27 mouse cellular contexts compared by ENCODE assay signal in the genomic region with DNA sequence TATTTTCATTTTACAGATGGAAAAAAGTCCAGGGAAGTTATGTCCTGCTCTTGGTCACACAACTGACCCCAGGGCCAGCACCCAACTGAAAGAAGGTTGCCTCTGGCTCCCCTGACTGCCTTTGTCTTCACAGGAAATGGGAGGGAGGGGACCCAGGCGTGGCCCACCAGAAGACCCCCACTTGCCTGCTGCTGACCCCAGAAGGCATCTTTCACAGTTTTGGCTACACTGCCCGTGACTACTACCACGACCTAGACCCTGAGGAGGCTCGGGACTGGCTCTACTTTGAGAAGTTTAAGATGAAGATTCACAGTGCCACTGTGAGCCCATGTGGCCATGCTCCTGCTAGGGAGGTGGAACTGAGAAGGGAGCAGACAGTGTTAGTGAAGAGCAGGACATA. TPM values are rescaled to one million over a fixed set of nuclear protein-coding genes. Genes with fewer than 3 reads are reported as not detected.
DNase-seq lines count a peak whose midpoint lies in the region; ATAC-seq lines count a peak whose summit lies in the region.
"Had no signal": no experiment of that assay in that cellular context is flagged by ENCODE, and none has a peak within 500 bp of the region (broad histone marks: within the 10 kb centered on the region; RNA-seq: fewer than 3 reads in every experiment).

No protein-coding gene starts in this region.

- H3K4me3 ChIP-seq in hindbrain, embryonic 10.5 days, result no peak overlapping the region
- no peak overlapping the region for H3K4me3 ChIP-seq in hindbrain, embryonic 16.5 days (ENCODE audit: low read length)
- H3K4me3 ChIP-seq in brown adipose tissue, adult 24 weeks (ENCODE audit: insufficient read depth, low read depth, low read length), result no peak overlapping the region
- H3K4me3 ChIP-seq: embryonic facial prominence, embryonic 10.5 days; heart, embryonic 13.5 days; hindbrain, embryonic 12.5 days; neural tube, embryonic 15.5 days had no signal

- no peaks in the 10 kb centered on the region for H3K9me3 ChIP-seq in hindbrain, embryonic 10.5 days
- no peaks in the 10 kb centered on the region for H3K9me3 ChIP-seq in hindbrain, embryonic 16.5 days (ENCODE audit: control insufficient read depth, low read length)
- H3K9me3 ChIP-seq: embryonic facial prominence, embryonic 10.5 days; heart, embryonic 13.5 days; hindbrain, embryonic 12.5 days; neural tube, embryonic 15.5 days had no signal

- peaks cover 21% of the 10 kb centered on the region for H3K36me3 ChIP-seq in hindbrain, embryonic 10.5 days
- no peaks in the 10 kb centered on the region for H3K36me3 ChIP-seq in hindbrain, embryonic 16.5 days (ENCODE audit: control insufficient read depth, insufficient read depth, low read length)
- H3K36me3 ChIP-seq: neural tube, embryonic 15.5 days had no signal

- 0 out of 2 replicates have a peak overlapping the region, but pooled peaks have one; percentile 36 for H3K27ac ChIP-seq in hindbrain, embryonic 10.5 days
- no peak overlapping the region for H3K27ac ChIP-seq in hindbrain, embryonic 16.5 days (ENCODE audit: low read depth, low read length)
- peak overlapping the region; percentile 84 for H3K27ac ChIP-seq in brown adipose tissue, adult 24 weeks (replicated peaks; ENCODE audit: low read depth, low read length)
- H3K27ac ChIP-seq: embryonic facial prominence, embryonic 10.5 days; heart, embryonic 13.5 days; hindbrain, embryonic 12.5 days; neural tube, embryonic 15.5 days had no signal

- DNase-seq in gastrocnemius, postnatal 25 days, result peak; percentile 4
- no peak for DNase-seq in gastrocnemius, postnatal 36 days
- DNase-seq in hindbrain, embryonic 10.5 days (ENCODE audit: low spot score), result no peak
- peak; percentile 7 to 16 for DNase-seq in right cerebral cortex, postnatal 10 days (ENCODE audit: low spot score in 2 of 2)
- DNase-seq in right cerebral cortex, postnatal 36 days (ENCODE audit: low spot score in 2 of 2), result no peak
- DNase-seq: adrenal gland, adult 8-10 months; cerebellum, adult 9-10 months; kidney, adult 9 months; layer of hippocampus, adult 9-11 months; lung, postnatal 36 days; right cerebral cortex, postnatal 14 days; thymus, postnatal 25 days had no signal

- intact Hi-C loops in gastrocnemius, postnatal 36 days (cut with DNase I), result no loop called here

- ATAC-seq in hindbrain, embryonic 16.5 days, result no peak
- ATAC-seq: CD4-positive, CD25-positive, alpha-beta regulatory T cell, adult 4 months; inflammation-experienced regulatory T-cells, adult 6 months; midbrain, embryonic 16.5 days; Patski had no signal

- 75% methylated on average over 4 of the region's 4 CpGs for WGBS in hindbrain, embryonic 10.5 days
- 76% methylated on average over 4 of the region's 4 CpGs for WGBS in hindbrain, embryonic 16.5 days

- no peak overlapping the region for H3K4me2 ChIP-seq in hindbrain, embryonic 16.5 days (ENCODE audit: low read length)
- H3K4me2 ChIP-seq: heart, embryonic 13.5 days; hindbrain, embryonic 12.5 days; neural tube, embryonic 15.5 days had no signal

- H3K4me1 ChIP-seq in hindbrain, embryonic 10.5 days (replicated peaks), result peaks cover 52% of the 10 kb centered on the region
- H3K4me1 ChIP-seq in hindbrain, embryonic 16.5 days (ENCODE audit: control insufficient read depth, insufficient read depth, low read depth, low read length), result no peaks in the 10 kb centered on the region
- peaks cover 48% of the 10 kb centered on the region for H3K4me1 ChIP-seq in brown adipose tissue, adult 24 weeks (ENCODE audit: control insufficient read depth, insufficient read depth, insufficient read length, low read length)
- H3K4me1 ChIP-seq: neural tube, embryonic 15.5 days had no signal

- H3K27me3 ChIP-seq in hindbrain, embryonic 10.5 days (ENCODE audit: insufficient read depth, poor library complexity, severe bottlenecking), result no peaks in the 10 kb centered on the region
- no peaks in the 10 kb centered on the region for H3K27me3 ChIP-seq in hindbrain, embryonic 16.5 days (replicated peaks; ENCODE audit: control insufficient read depth, insufficient read depth, low read length)
- H3K27me3 ChIP-seq: heart, embryonic 13.5 days; hindbrain, embryonic 12.5 days; neural tube, embryonic 15.5 days; Patski had no signal

- H3K9ac ChIP-seq in hindbrain, embryonic 16.5 days (ENCODE audit: low read depth, low read length), result no peak overlapping the region
- H3K9ac ChIP-seq: heart, embryonic 13.5 days; hindbrain, embryonic 12.5 days; neural tube, embryonic 15.5 days had no signal

RNA-seq across cellular contexts. Expression of a gene that starts 5.0 kb away (rescaled TPM):
- total RNA-seq in gastrocnemius, postnatal 25 days (2021), result not detected
- not detected for total RNA-seq in gastrocnemius, postnatal 36 days (2021)
- polyA plus RNA-seq in hindbrain, embryonic 10.5 days (2016; fragmentation: Nextera tagmentation; extraction: Ambion mirVana), result not detected in 2 replicates
- not detected in 2 replicates for polyA plus RNA-seq in hindbrain, embryonic 16.5 days (2015; fragmentation: Nextera tagmentation; extraction: Ambion mirVana)
- not detected in 2 replicates for polyA plus RNA-seq in brown adipose tissue, adult 24 weeks (2012; ENCODE audit: insufficient read depth, insufficient read length, missing spikeins)
- total RNA-seq: adrenal gland, adult 8-10 months; common myeloid progenitor, adult 5-6 weeks; ES-E14; gastrocnemius, adult 18-20 months had no signal
- polyA plus RNA-seq: CD4-positive, CD25-positive, alpha-beta regulatory T cell, adult 4 months; embryonic facial prominence, embryonic 10.5 days; forebrain, embryonic 11.5 days; heart, embryonic 13.5 days; hindbrain, embryonic 12.5 days; inflammation-experienced regulatory T-cells, adult 6 months; limb, embryonic 11.5 days; midbrain, embryonic 16.5 days; neural tube, embryonic 15.5 days; Patski had no signal

RNA-seq across cellular contexts. Expression of a gene that starts 11.2 kb away (rescaled TPM):
- total RNA-seq in gastrocnemius, postnatal 25 days (2021), result 10 to 100 TPM; 14.5 to 16.6 TPM
- 10 to 100 TPM in 1 of 2 experiments, 1 to 10 TPM in 1; 10.0 to 13.1 TPM for total RNA-seq in gastrocnemius, postnatal 36 days (2021)
- polyA plus RNA-seq in hindbrain, embryonic 10.5 days (2016; fragmentation: Nextera tagmentation; extraction: Ambion mirVana), result 6.4 and 7.6 TPM in 2 replicates
- 6.5 and 6.9 TPM in 2 replicates for polyA plus RNA-seq in hindbrain, embryonic 16.5 days (2015; fragmentation: Nextera tagmentation; extraction: Ambion mirVana)
- polyA plus RNA-seq in brown adipose tissue, adult 24 weeks (2012; ENCODE audit: insufficient read depth, insufficient read length, missing spikeins), result 7.0 and 9.6 TPM in 2 replicates
- polyA plus RNA-seq: CD4-positive, CD25-positive, alpha-beta regulatory T cell, adult 4 months had no signal

RNA-seq across cellular contexts. Expression of a gene that starts 21.6 kb away (rescaled TPM):
- 1 to 10 TPM; 3.3 to 6.6 TPM for total RNA-seq in gastrocnemius, postnatal 25 days (2021)
- total RNA-seq in gastrocnemius, postnatal 36 days (2021), result 1 to 10 TPM; 4.3 to 4.4 TPM
- 138 and 142 TPM in 2 replicates for polyA plus RNA-seq in hindbrain, embryonic 10.5 days (2016; fragmentation: Nextera tagmentation; extraction: Ambion mirVana)
- polyA plus RNA-seq in hindbrain, embryonic 16.5 days (2015; fragmentation: Nextera tagmentation; extraction: Ambion mirVana), result 86.6 and 92.7 TPM in 2 replicates
- 426 and 428 TPM in 2 replicates for polyA plus RNA-seq in brown adipose tissue, adult 24 weeks (2012; ENCODE audit: insufficient read depth, insufficient read length, missing spikeins)

RNA-seq across cellular contexts. Expression of a gene that starts 41.6 kb away (rescaled TPM):
- 10 to 100 TPM; 58.9 to 61.8 TPM for total RNA-seq in gastrocnemius, postnatal 25 days (2021)
- 10 to 100 TPM; 63.9 to 64.3 TPM for total RNA-seq in gastrocnemius, postnatal 36 days (2021)
- polyA plus RNA-seq in hindbrain, embryonic 10.5 days (2016; fragmentation: Nextera tagmentation; extraction: Ambion mirVana), result 9.7 and 12.8 TPM in 2 replicates
- 11.1 and 11.3 TPM in 2 replicates for polyA plus RNA-seq in hindbrain, embryonic 16.5 days (2015; fragmentation: Nextera tagmentation; extraction: Ambion mirVana)
- polyA plus RNA-seq in brown adipose tissue, adult 24 weeks (2012; ENCODE audit: insufficient read depth, insufficient read length, missing spikeins), result 78.2 and 99.0 TPM in 2 replicates

RNA-seq across cellular contexts. Expression of a gene that starts 48.5 kb away (rescaled TPM):
- 1 to 10 TPM; 1.5 to 4.8 TPM for total RNA-seq in gastrocnemius, postnatal 25 days (2021)
- 1 to 10 TPM; 1.8 to 2.2 TPM for total RNA-seq in gastrocnemius, postnatal 36 days (2021)
- 99.7 and 116 TPM in 2 replicates for polyA plus RNA-seq in hindbrain, embryonic 10.5 days (2016; fragmentation: Nextera tagmentation; extraction: Ambion mirVana)
- 22.8 and 29.6 TPM in 2 replicates for polyA plus RNA-seq in hindbrain, embryonic 16.5 days (2015; fragmentation: Nextera tagmentation; extraction: Ambion mirVana)
- polyA plus RNA-seq in brown adipose tissue, adult 24 weeks (2012; ENCODE audit: insufficient read depth, insufficient read length, missing spikeins), result 2.4 and 2.5 TPM in 2 replicates

Comparison
In these comparisons a context has a peak if more than half of its experiments do, and no peak if none do; other contexts are left out.
1. DNase-seq: peak in gastrocnemius, postnatal 25 days (single experiment) and right cerebral cortex, postnatal 10 days (2 of 2); none in gastrocnemius, postnatal 36 days (0 of 2), hindbrain, embryonic 10.5 days (single experiment) and right cerebral cortex, postnatal 36 days (0 of 2).